Mouse (Mus musculus) hindbrain, embryonic 11.5 days (tissue): ENCODE results near the gene Olfr283. TPM values are rescaled to one million over a fixed set of nuclear protein-coding genes. Genes with fewer than 3 reads are reported as not detected.

ENCODE experiments used
- ATAC-seq: fragments of 200-750 bp; cut with Nextera tagmentation; 2 replicates; pipeline ENCODE4 v1.8.0; 2017; ENCODE audit warnings: mild to moderate bottlenecking, moderate TSS enrichment, moderate library complexity; ENCODE audit not compliant: low FRiP score
- DNase-seq: peaks from one replicate; pipeline ENCODE4 v3.0.0-alpha.2; 2015; ENCODE audit warnings: low spot score
- H3K27ac ChIP-seq: fragments of 300-500 bp; sonication (generic); 2 replicates; pipeline ENCODE4 v1.5.1; 2014; ENCODE audit warnings: mild to moderate bottlenecking, low read depth, low read length
- H3K27me3 ChIP-seq: fragments of 300-500 bp; sonication (generic); 2 replicates; pipeline ENCODE4 v1.6.1; 2014; ENCODE audit warnings: mild to moderate bottlenecking, low read length, moderate library complexity, mixed read lengths; ENCODE audit not compliant: control insufficient read depth, insufficient read depth
- H3K36me3 ChIP-seq: fragments of 300-500 bp; sonication (generic); 2 replicates; pipeline ENCODE4 v1.6.1; 2014; ENCODE audit warnings: mild to moderate bottlenecking, low read length, moderate library complexity, mixed read lengths; ENCODE audit not compliant: control insufficient read depth, insufficient read depth
- H3K4me1 ChIP-seq: fragments of 300-500 bp; sonication (generic); replicated peaks from 2 replicates; pipeline ENCODE4 v1.6.1; 2014; ENCODE audit warnings: low read length, mixed read lengths; ENCODE audit not compliant: control insufficient read depth, insufficient read depth
- H3K4me2 ChIP-seq: fragments of 300-500 bp; sonication (generic); replicated peaks from 2 replicates; pipeline ENCODE4 v1.6.1; 2014; ENCODE audit warnings: mild to moderate bottlenecking, low read depth, low read length
- H3K4me3 ChIP-seq: fragments of 300-500 bp; sonication (generic); 2 replicates; pipeline ENCODE4 v1.5.1; 2014; ENCODE audit warnings: low read depth, low read length
- H3K9ac ChIP-seq: fragments of 300-500 bp; sonication (generic); 2 replicates; pipeline ENCODE4 v1.6.1; 2014; ENCODE audit warnings: low read depth, low read length
- H3K9me3 ChIP-seq: fragments of 300-500 bp; sonication (generic); 2 replicates; pipeline ENCODE4 v1.6.1; 2016; ENCODE audit warnings: low read length; ENCODE audit not compliant: control insufficient read depth
- whole genome bisulfite sequencing: fragments of 180-500 bp; shearing (Covaris S2); extraction: QIAGEN DNeasy Blood & Tissue Kit; methylation state at CpG from one replicate; pipeline ENCODE4 v1.1.7; 2014; 5-methylcytosine and 5-hydroxymethylcytosine counted together
- polyA plus RNA-seq: library from polyadenylated mRNA; unstranded; fragments of >200 nt; fragmentation: Nextera tagmentation; extraction: Ambion mirVana; gene quantifications from 2 replicates; pipeline ENCODE4 v1.2.1, GENCODE M21; 2014

Olfr283 gene
- polyA plus RNA-seq, 1 experiment from 2014 or later: not detected

DNA sequence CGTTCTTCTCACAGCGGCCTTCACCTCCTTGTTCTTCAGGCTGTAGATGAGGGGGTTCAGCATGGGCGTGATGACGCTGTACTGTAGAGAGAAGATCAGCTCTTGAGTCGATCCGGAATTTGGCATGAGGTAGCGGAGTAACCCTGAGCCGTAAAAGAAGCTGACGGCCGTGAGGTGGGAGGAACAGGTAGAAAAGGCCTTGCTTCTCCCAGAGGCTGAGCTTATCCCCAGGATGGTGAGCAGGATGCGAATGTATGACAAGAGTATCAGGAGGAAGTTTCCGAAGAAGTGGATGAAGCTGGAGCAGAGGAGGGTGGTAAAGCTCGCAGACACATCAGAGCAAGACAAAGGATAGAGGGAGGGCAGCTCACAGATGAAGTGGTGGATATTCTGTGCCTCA lies 2.5 kb downstream of the Olfr283 start:
- WGBS: 92% methylated on average over 13 of the region's 13 CpGs
- ATAC-seq: no peak
- Histone ChIP-seq H3K4me1 (no peaks in the 10 kb centered on the region), H3K4me3 (no peak overlapping the region), H3K36me3 (no peaks in the 10 kb centered on the region), H3K9ac (no peak overlapping the region), H3K9me3 (no peaks in the 10 kb centered on the region), H3K4me2 (no peak overlapping the region), H3K27ac (no peak overlapping the region), H3K27me3 (no peaks in the 10 kb centered on the region)
- DNase-seq: no peak

DNA sequence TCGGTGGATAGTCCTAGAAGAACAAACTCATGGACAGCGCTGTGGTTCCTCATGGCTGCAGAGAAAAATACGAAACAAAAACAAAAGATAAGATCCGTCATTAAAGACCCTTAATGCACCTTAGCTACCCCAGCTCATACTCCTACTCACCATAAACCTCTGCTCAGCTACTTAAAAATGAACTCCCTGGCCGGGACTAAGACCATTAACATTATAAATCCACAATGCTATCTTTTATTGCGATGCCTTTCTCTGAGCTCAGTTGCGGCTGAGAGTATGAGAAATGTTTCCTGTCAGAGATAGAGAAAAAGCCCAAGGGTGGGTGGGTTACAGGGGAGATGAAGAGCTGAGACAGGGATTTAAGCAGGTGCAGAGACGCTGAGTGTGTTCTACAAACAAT lies 39.9 kb downstream of the Olfr283 start, which contains the start of gene Olfr284:
Gene Olfr284, minus strand, starts transcription at position 101 of the 400 bp plus-strand sequence.
- H3K4me3 ChIP-seq: no peak within 1 kb of the TSS
- no peaks in the 10 kb centered on the region for H3K4me1 ChIP-seq
- ATAC-seq: no peak
- H3K9me3 ChIP-seq: no peaks in the 10 kb centered on the region
- H3K27ac ChIP-seq: no peak within 1 kb of the TSS
- H3K36me3 ChIP-seq: no peaks in the 10 kb centered on the region
- DNase-seq: no peak
- H3K9ac ChIP-seq: no peak within 1 kb of the TSS
- no peak within 1 kb of the TSS for H3K4me2 ChIP-seq
- no peaks in the 10 kb centered on the region for H3K27me3 ChIP-seq
- 89% methylated on average over 8 of the region's 8 CpGs for WGBS

Other genes starting within 250 kb of the Olfr283 start
- gene Asb8, start 215.3 kb downstream of the Olfr283 start, polyA plus RNA-seq: 47.6 and 53.2 TPM in 2 replicates
- gene Ccdc184, start 213.8 kb downstream of the Olfr283 start, polyA plus RNA-seq: 13.3 and 15.9 TPM in 2 replicates
- gene Olfr288, start 185.4 kb downstream of the Olfr283 start, polyA plus RNA-seq: not detected in 2 replicates
- not detected in 2 replicates for gene Gm44579, start 160.0 kb downstream of the Olfr283 start, polyA plus RNA-seq
- gene Olfr287, start 159.9 kb downstream of the Olfr283 start, polyA plus RNA-seq: not detected in 2 replicates
- gene Olfr286, start 146.5 kb downstream of the Olfr283 start, polyA plus RNA-seq: not detected in 2 replicates
- gene H1fnt, start 123.7 kb downstream of the Olfr283 start, polyA plus RNA-seq: not detected in 2 replicates
- gene Zfp641, start 84.8 kb downstream of the Olfr283 start, polyA plus RNA-seq: 1.7 and 2.1 TPM in 2 replicates
- not detected in 2 replicates for gene Olfr285, start 63.6 kb downstream of the Olfr283 start, polyA plus RNA-seq
- gene Olfr284, start 40.0 kb downstream of the Olfr283 start, polyA plus RNA-seq: not detected in 2 replicates
- not detected in 2 replicates for gene Olfr282, start 50.3 kb upstream of the Olfr283 start, polyA plus RNA-seq
- not detected in 2 replicates for gene Olfr281, start 71.6 kb upstream of the Olfr283 start, polyA plus RNA-seq
- gene OR5BS1P, start 89.0 kb upstream of the Olfr283 start, polyA plus RNA-seq: not detected in 2 replicates
- gene Lalba, start 101.8 kb upstream of the Olfr283 start, polyA plus RNA-seq: not detected in 2 replicates
- not detected in 2 replicates for gene Olfr279, start 111.5 kb upstream of the Olfr283 start, polyA plus RNA-seq
- gene Kansl2, start 153.3 kb upstream of the Olfr283 start, polyA plus RNA-seq: 127 and 132 TPM in 2 replicates
- 63.8 and 67.8 TPM in 2 replicates for gene Ccnt1, start 190.0 kb upstream of the Olfr283 start, polyA plus RNA-seq
- not detected in 2 replicates for gene 4930415O20Rik, start 190.1 kb upstream of the Olfr283 start, polyA plus RNA-seq
- 12.4 and 17.3 TPM in 2 replicates for gene Adcy6, start 229.1 kb upstream of the Olfr283 start, polyA plus RNA-seq
- gene Cacnb3, start 249.9 kb upstream of the Olfr283 start, polyA plus RNA-seq: 41.3 and 42.9 TPM in 2 replicates